Mouse (Mus musculus) ES-E14 (cell line): Measurements from ENCODE around the gene Gatad2a.

Experiments
- HCFC1 ChIP-seq: IDR thresholded peaks from 2 replicates; pipeline ENCODE4 v1.6.1; 2012; ENCODE audit warnings: low read length, inconsistent platforms, borderline replicate concordance; ENCODE audit not compliant: insufficient read depth
- MAFK ChIP-seq: IDR thresholded peaks from 2 replicates; pipeline ENCODE4 v1.6.1; 2014; ENCODE audit warnings: mild to moderate bottlenecking, low read depth, low read length, inconsistent platforms; ENCODE audit not compliant: insufficient read depth
- ZNF384 ChIP-seq: IDR thresholded peaks from 2 replicates; pipeline ENCODE4 v1.6.1; 2012; ENCODE audit warnings: low read depth, low read length, inconsistent platforms

DNA sequence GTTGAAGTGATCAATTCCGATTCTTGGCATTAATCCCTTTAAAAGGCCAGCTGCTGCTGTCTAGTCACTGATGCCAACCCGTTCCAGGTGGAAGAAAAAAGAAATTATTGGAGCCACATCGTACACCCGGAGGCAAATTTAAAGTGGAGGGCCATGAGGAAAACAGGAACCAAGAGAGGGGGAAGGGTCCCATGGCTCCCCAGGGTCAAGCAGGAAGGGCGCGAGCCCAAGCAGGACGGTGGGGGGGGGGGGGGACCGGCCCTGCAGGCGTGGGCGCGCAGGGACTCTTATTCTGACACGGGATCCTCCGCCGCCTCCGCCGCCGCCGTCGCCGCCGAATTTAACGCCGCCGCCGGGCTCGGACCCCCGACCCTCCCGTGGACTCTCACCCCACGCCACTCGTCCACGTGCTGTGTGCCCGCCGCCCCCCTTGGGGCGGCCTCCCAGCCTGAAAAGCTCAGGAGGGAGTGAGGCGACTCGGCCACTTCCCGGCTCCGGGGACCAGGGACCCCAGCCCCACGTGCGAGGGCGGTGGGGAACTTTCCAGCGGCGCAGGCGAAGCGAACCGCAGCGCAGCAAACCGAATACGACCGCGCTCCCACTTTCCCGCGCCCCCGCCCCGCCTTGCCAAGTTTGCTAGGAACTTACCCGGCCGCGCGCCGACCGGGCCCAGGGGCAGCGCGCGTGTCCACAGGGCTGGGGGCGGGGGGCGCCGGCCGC, 22.6 kb downstream of the Gatad2a start:
- no peak for TF ChIP-seq ZNF384
- no peak for TF ChIP-seq MAFK
- no peak for TF ChIP-seq HCFC1
